Mouse (Mus musculus) lung, embryonic 16.5 days (tissue): ENCODE results near the gene Tmc6. TPM values are rescaled to one million over a fixed set of nuclear protein-coding genes. Genes with fewer than 3 reads are reported as not detected.

ENCODE experiments used
- ATAC-seq: fragments of 200-750 bp; cut with Nextera tagmentation; 2 replicates; pipeline ENCODE4 v1.8.0; 2017; ENCODE audit warnings: low read depth, mild to moderate bottlenecking, moderate library complexity
- H3K27ac ChIP-seq: fragments of 300-500 bp; sonication (generic); 2 replicates; pipeline ENCODE4 v1.5.1; 2014; ENCODE audit warnings: mild to moderate bottlenecking, control low read depth, low read length
- H3K27me3 ChIP-seq: fragments of 300-500 bp; sonication (generic); 2 replicates; pipeline ENCODE4 v1.6.1; 2014; ENCODE audit warnings: low read depth, low read length, mixed read lengths; ENCODE audit not compliant: control insufficient read depth, insufficient read depth
- H3K36me3 ChIP-seq: fragments of 300-500 bp; sonication (generic); 2 replicates; pipeline ENCODE4 v1.6.1; 2014; ENCODE audit warnings: low read length; ENCODE audit not compliant: control insufficient read depth, insufficient read depth
- H3K4me1 ChIP-seq: fragments of 300-500 bp; sonication (generic); replicated peaks from 2 replicates; pipeline ENCODE4 v1.6.1; 2014; ENCODE audit warnings: low read length, mixed read lengths; ENCODE audit not compliant: control insufficient read depth, insufficient read depth
- H3K4me2 ChIP-seq: fragments of 300-500 bp; sonication (generic); 2 replicates; pipeline ENCODE4 v1.6.1; 2014; ENCODE audit warnings: low read depth, low read length, control low read depth
- H3K4me3 ChIP-seq: fragments of 300-500 bp; sonication (generic); 2 replicates; pipeline ENCODE4 v1.5.1; 2014; ENCODE audit warnings: mild to moderate bottlenecking, low read length, control low read depth
- H3K9ac ChIP-seq: fragments of 300-500 bp; sonication (generic); 2 replicates; pipeline ENCODE4 v1.6.1; 2014; ENCODE audit warnings: low read length, control low read depth
- H3K9me3 ChIP-seq: fragments of 300-500 bp; sonication (generic); 2 replicates; pipeline ENCODE4 v1.6.1; 2016; ENCODE audit warnings: low read length; ENCODE audit not compliant: control insufficient read depth
- WGBS: fragments of 180-500 bp; shearing (Covaris S2); extraction: QIAGEN DNeasy Blood & Tissue Kit; methylation state at CpG from one replicate; pipeline ENCODE4 v1.1.7; 2014; 5-methylcytosine and 5-hydroxymethylcytosine counted together
- polyA plus RNA-seq: library from polyadenylated mRNA; unstranded; fragments of >200 nt; fragmentation: Nextera tagmentation; extraction: Ambion mirVana; gene quantifications from 2 replicates; pipeline ENCODE4 v1.2.1, GENCODE M21; 2015

Gene Tmc6
- polyA plus RNA-seq, 1 experiment from 2014 or later, result 23.6 TPM

- ATAC-seq, result no peak
- H3K9me3 ChIP-seq, result no peaks in the 10 kb centered on the region
- 69% methylated on average over 7 of the region's 7 CpGs for WGBS
- H3K9ac ChIP-seq, result no peak overlapping the region
- no peaks in the 10 kb centered on the region; the same call in 1 of the 2 replicates for H3K36me3 ChIP-seq
- H3K27ac ChIP-seq, result no peak overlapping the region
- H3K4me1 ChIP-seq, result no peaks in the 10 kb centered on the region; the same call in 1 of the 2 replicates
- H3K27me3 ChIP-seq, result no peaks in the 10 kb centered on the region
- no peak overlapping the region for H3K4me2 ChIP-seq
- no peak overlapping the region for H3K4me3 ChIP-seq
These were observed 12.3 kb downstream of the Tmc6 start for GRCm38 (mm10) chr11:117769683-117770047.

DNA sequence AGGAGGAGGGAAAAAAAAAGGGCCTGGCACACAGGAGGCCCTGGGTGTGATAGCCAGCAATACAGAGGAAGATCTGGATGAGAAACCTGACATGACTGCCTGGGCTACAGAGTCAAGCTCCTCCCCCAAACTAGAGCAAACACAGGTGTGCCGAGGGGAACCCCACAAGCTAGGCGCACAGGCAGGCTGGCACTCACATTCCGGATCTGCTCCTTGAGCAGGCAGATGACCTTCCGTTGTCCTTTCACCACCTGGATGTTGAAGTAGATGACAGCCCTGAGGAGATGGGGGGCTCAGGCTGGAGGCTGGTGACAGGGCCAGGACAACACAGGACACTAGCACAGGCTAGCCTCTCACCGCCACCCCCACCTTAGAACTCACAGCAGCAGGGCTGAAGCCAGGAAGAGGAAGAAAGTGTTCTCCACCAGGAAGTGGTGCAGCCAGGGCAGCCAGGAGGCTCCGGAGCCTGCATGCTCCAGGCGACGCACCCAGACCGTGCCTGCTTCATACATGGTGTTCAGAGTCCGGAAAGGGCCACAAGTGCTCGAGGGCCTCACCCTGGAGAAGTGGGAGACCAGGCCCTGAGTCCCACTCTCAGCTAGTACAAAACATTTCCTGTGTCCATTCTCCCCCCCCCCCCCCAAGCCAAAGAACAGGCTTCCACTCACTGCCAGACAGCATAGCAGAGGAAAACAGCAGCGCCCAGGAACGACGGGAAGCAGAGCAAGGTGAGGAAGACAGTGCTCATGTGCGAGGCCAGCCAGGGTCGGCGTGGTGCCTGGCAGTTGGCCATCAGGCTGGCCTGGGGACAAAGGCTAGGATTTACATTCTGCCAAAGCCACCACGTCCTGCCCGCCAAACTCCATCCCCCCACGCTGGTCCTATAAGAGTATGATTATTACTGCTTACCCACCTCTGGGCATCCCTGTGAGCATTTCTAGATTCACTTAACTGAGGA is 13.0 kb downstream of the Tmc6 start:
- Histone ChIP-seq H3K9me3 (no peaks in the 10 kb centered on the region), H3K27me3 (no peaks in the 10 kb centered on the region), H3K4me3 (no peak overlapping the region), H3K4me1 (no peaks in the 10 kb centered on the region; the same call in 1 of the 2 replicates), H3K4me2 (no peak overlapping the region), H3K36me3 (no peaks in the 10 kb centered on the region; the same call in 1 of the 2 replicates), H3K9ac (no peak overlapping the region), H3K27ac (no peak overlapping the region)
- WGBS, result 64% methylated on average over 20 of the region's 20 CpGs
- ATAC-seq, result no peak

- H3K4me2 ChIP-seq, result no peak overlapping the region
- H3K36me3 ChIP-seq, result peaks cover 6% of the 10 kb centered on the region; the same call in 1 of the 2 replicates
- no peak for ATAC-seq
- 79% methylated on average over 3 of the region's 3 CpGs for WGBS
- H3K27ac ChIP-seq, result no peak overlapping the region
- no peaks in the 10 kb centered on the region for H3K27me3 ChIP-seq
- H3K9me3 ChIP-seq, result no peaks in the 10 kb centered on the region
- H3K4me3 ChIP-seq, result no peak overlapping the region
- no peaks in the 10 kb centered on the region; the same call in 1 of the 2 replicates for H3K4me1 ChIP-seq
- no peak overlapping the region for H3K9ac ChIP-seq
These were observed 15.7 kb downstream of the Tmc6 start for GRCm38 (mm10) chr11:117766275-117766674.

DNA sequence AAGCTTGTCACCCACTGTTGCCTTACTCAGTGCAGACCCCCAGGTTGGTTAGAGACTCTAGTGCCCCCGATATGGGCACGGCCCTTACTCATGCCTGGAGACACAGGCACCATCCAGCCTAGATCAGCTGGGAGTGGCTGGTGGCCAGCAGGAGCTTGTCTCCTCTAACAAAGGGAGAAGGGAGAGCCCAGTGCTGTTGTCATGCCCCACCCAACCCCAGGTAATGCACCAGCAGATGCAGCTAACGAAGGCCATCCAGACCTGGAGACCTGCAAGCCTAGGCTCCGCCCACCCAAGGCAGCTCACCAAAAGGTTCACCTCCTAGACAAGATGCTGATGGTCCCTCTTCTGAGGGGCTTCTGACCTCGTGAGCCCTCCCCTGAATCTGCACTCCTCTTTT is 16.6 kb downstream of the Tmc6 start:
- H3K4me2 ChIP-seq, result no peak overlapping the region
- peaks cover 10% of the 10 kb centered on the region for H3K36me3 ChIP-seq
- H3K9ac ChIP-seq, result no peak overlapping the region
- H3K9me3 ChIP-seq, result no peaks in the 10 kb centered on the region
- WGBS, result 88% methylated on average over 5 of the region's 5 CpGs
- no peaks in the 10 kb centered on the region; the same call in 1 of the 2 replicates for H3K4me1 ChIP-seq
- H3K27me3 ChIP-seq, result no peaks in the 10 kb centered on the region
- no peak for ATAC-seq
- no peak overlapping the region for H3K27ac ChIP-seq
- no peak overlapping the region for H3K4me3 ChIP-seq

- no peak overlapping the region for H3K27ac ChIP-seq
- H3K4me1 ChIP-seq, result no peaks in the 10 kb centered on the region; the same call in 1 of the 2 replicates
- no peak overlapping the region for H3K4me2 ChIP-seq
- H3K4me3 ChIP-seq, result no peak overlapping the region
- peaks cover 16% of the 10 kb centered on the region for H3K36me3 ChIP-seq
- H3K27me3 ChIP-seq, result no peaks in the 10 kb centered on the region
- H3K9ac ChIP-seq, result no peak overlapping the region
- no peaks in the 10 kb centered on the region for H3K9me3 ChIP-seq
- 89% methylated on average over 9 of the region's 9 CpGs for WGBS
- no peak for ATAC-seq
These were observed 17.7 kb downstream of the Tmc6 start for GRCm38 (mm10) chr11:117764319-117764718.

DNA sequence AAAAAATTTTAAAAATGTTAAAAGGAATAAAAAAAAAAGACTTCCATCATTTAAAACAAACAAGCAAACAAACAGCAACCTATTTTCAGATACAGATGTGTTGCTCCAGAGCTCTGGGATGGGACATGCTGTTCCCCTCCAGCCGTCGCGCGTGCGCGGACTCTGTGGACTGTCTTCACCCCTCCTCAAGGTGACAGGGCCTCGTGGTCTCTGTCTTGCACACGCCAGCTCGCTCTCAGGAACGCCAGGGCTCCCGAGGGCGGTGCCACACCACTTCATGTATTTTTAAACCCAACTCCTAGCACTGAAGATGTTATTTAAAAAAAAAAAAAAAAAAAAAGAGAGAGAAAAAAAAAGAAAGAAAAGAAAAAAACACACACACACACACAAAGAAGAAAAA is 19.8 kb downstream of the Tmc6 start:
- Histone ChIP-seq H3K4me1 (no peaks in the 10 kb centered on the region), H3K4me3 (no peak overlapping the region), H3K36me3 (peaks cover 29% of the 10 kb centered on the region), H3K9me3 (no peaks in the 10 kb centered on the region), H3K9ac (no peak overlapping the region), H3K27me3 (no peaks in the 10 kb centered on the region), H3K27ac (no peak overlapping the region), H3K4me2 (no peak overlapping the region)
- WGBS, result 81% methylated on average over 12 of the region's 12 CpGs
- no peak for ATAC-seq

DNA sequence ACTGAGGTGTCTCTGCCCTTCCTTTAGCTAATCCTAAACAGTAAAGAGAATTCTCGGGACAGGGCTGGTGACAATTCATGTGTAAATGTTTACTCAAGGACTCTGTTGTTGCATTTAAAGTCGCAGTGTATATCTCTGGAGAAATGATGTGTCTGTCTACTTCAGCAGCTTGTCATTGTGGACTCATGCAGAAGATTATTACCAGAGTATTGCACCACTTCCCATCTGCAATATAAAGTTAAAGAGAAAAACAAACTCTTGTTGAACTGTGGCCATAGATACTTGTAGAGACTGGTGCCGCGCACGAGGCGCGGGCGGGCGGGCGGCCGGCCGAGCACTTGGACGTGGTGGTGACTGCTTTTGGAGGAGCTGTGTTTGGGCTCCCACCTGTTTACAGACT is 20.2 kb downstream of the Tmc6 start:
- Histone ChIP-seq H3K4me1 (no peaks in the 10 kb centered on the region), H3K4me2 (no peak overlapping the region), H3K4me3 (no peak overlapping the region), H3K27ac (no peak overlapping the region), H3K27me3 (no peaks in the 10 kb centered on the region), H3K9me3 (no peaks in the 10 kb centered on the region), H3K36me3 (peaks cover 30% of the 10 kb centered on the region), H3K9ac (no peak overlapping the region)
- 80% methylated on average over 13 of the region's 13 CpGs for WGBS
- ATAC-seq, result no peak

DNA sequence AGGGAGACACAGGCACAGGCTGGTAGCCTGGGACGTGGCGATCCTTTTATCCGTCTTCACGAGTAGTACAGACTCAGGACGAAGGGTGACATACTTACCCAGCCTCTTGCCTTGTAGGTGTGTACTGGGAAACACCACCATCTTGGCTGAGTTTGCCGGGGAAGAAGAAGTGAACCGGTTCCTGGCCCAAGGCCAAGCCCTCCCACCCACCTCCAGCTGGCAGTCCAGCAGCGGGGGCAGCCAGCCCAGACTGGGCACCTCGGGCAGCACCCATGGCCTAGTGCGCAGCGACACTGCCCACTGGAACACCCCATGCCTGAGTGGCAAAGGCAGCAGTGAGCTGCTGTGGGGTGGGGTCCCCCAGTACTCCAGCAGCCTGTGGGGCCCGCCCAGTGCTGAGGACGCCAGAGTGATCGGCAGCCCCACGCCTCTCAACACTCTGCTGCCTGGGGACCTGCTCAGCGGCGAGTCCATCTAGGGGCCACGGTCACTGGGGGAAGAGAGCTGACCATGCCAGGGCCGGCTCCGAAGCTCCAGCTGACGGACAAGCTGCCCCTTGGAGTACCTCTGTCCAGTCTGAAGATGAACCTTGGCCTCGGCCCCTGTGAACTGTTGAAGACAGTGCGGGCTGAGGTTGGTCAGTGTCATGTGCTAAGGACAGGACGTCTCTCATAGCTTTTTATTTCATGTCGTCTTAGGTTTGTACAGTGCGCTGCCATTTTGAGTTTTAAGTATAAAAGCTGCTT is 21.5 kb downstream of the Tmc6 start:
- 85% methylated on average over 26 of the region's 26 CpGs for WGBS
- Histone ChIP-seq H3K4me2 (no peak overlapping the region), H3K36me3 (peaks cover 39% of the 10 kb centered on the region), H3K9me3 (no peaks in the 10 kb centered on the region), H3K4me3 (no peak overlapping the region), H3K27me3 (no peaks in the 10 kb centered on the region), H3K9ac (no peak overlapping the region), H3K27ac (no peak overlapping the region), H3K4me1 (no peaks in the 10 kb centered on the region)
- 0 out of 2 replicates have a peak, but pooled peaks have one; percentile 11 for ATAC-seq

GRCm38 (mm10) chr11:117759267-117759666 is 22.7 kb downstream of the Tmc6 start:
- WGBS, result 80% methylated on average over 10 of the region's 10 CpGs
- ATAC-seq, result no peak
- H3K27me3 ChIP-seq, result no peaks in the 10 kb centered on the region
- H3K27ac ChIP-seq, result no peak overlapping the region
- H3K36me3 ChIP-seq, result peaks cover 48% of the 10 kb centered on the region
- no peak overlapping the region for H3K4me2 ChIP-seq
- no peak overlapping the region for H3K9ac ChIP-seq
- H3K4me1 ChIP-seq, result no peaks in the 10 kb centered on the region
- H3K9me3 ChIP-seq, result no peaks in the 10 kb centered on the region
- H3K4me3 ChIP-seq, result no peak overlapping the region
